Mouse (Mus musculus) ovary, postnatal 10 days (tissue): Measurements from ENCODE around the gene Gm14401.
"Not testable (repeated sequence)": the region's sequence is repeated elsewhere in the genome, so short reads cannot be mapped to it uniquely, and the experiment has no call there.

ENCODE experiments used
- DNase-seq: peaks from one replicate; pipeline ENCODE4 v3.0.0; 2022; ENCODE audit warnings: low spot score

Gene Gm14401

DNA sequence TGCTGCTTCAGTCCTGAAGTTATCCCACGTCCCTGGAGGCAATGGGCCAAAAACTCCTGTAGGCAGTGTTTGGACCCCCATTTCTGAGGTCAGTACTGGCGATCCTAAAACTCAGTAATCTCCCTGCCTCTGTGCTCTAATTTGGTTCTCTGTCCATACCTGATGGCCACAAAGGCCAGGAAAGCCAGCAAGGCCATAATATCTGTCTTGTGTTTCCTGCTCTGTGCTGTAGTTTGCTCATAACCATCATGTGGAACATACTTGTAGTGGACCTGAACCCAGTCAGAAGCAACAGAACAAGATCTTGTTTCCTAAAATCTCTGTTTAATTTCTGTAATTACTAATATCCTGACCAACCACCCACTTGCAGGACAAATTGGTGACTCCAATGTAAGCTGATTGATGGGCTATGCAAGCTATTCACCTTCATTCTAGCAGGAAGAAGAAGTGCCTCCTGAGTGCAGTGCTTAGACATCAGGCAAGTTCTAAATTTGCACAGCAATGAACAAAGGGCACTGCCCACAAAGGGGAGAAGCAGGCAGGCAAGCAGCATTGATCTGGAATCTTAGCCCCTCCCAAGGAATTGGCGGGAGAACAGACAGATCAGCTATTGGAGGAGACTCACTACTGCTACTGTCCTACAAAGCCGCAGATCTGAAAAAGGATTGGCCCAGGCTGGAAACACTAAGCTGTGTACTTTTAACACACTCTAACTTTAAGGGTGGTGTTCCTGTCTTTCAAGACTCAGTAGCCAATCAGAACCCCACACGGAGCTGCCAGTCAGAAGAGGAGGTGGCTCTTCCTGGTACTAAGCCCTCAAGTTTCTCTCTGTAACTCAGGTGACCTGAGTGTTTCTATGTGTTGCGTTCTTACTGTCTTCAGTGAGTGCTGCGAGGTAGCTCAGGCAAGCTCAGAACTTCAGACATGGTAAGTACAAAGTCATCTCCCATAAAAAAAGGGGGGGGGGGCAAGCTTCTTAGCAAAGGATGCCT lies at the start of gene Gm14401:
TSS of gene Gm14401 (plus strand) at position 889 of the 992 bp plus-strand sequence.
- DNase-seq: not testable (repeated sequence)

GRCm38 (mm10) chr2:177072807-177073206 lies 1.3 kb upstream of the Gm14401 start:
- DNase-seq: not testable (repeated sequence)

DNA sequence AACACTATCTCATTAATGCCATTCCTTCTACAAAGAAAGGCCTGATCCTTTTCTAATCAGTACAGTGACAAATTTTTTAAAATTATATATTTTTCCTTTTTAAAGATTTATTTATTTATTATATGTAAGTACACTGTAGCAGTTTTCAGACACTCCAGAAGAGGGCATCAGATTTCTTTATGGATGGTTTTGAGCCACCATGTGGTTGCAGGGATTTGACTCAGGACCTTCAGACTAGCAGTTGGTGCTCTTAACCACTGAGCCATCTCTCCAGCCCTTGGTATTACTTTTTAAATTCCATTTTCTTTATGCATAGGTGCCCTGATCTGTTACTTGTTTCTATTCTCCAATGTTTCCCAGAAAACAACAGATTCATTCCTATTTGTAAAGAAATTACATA lies 895 bp downstream of the Gm14401 start:
- DNase-seq: not testable (repeated sequence)

DNA sequence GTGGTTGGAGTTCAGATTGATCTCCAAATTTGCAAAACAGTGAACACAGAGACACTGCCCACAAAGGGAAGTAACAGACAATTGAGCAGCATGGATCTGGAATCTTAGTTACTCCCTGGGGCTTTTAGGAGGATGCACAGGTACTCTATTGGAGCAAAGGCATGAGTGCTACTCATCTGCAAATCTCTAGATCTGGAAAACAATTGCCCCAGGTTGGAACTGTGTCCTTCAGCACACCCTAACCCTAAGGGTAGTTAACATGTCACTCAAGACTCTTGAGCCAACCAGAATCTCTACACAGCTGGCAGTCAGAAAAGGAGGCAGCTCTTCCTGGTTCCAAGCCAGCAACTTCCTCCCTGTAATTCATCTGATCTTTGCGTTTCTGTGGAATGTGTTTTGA lies 5.7 kb downstream of the Gm14401 start:
- not testable (repeated sequence) for DNase-seq

GRCm38 (mm10) chr2:177109086-177109485 lies 35.0 kb downstream of the Gm14401 start:
- not testable (repeated sequence) for DNase-seq

GRCm38 (mm10) chr2:177129097-177129496 lies 55.0 kb downstream of the Gm14401 start:
- DNase-seq: not testable (repeated sequence)
